Mouse (Mus musculus) layer of hippocampus, adult 8-10 months (tissue): ENCODE measurements around the gene Smdt1. TPM values are rescaled to one million over a fixed set of nuclear protein-coding genes. Genes with fewer than 3 reads are reported as not detected.
A peak's percentile ranks its signal among the peaks of the same experiment; 100 is the strongest.

Experiments used
- DNase-seq, 2 experiments: peaks; one replicate each; pipeline ENCODE4 v3.0.0; 2022; ENCODE audit warnings: low spot score in 2 of 2
- total RNA-seq, 4 experiments: library from RNA; stranded (reverse); gene quantifications; 2 replicates each; pipeline ENCODE4 v1.2.4; 2022

Smdt1 gene
- total RNA-seq = 100 to 1,000 TPM; 123 to 145 (median 138) TPM

DNA sequence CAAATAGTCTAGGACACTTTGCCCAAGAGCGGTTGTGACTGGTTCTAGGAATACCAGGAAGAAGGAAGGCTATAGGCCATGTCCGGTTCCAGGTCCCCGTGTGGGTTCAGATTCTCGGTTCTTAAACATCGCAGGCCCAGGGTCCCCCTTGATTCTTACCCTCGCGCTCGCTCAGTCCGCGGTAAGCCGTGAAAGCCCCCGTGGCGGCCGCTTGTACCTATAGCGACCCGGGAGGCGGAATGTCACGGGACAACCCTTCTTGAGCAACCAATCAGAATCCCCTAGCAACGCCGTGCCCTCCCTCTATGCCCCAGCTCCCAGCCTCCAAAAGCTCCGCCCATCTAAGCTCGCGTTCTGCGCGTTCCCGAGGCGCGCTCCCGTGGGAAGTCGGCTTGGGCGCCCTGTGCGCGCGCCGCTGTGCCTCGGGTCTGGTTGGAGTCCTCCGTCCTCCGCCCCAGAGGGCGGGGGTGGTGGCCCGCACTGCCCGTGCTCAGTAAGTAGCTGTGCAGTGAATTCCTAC is at the start of gene Smdt1, which contains the start of the genes Naga and Pheta2:
Smdt1 (plus strand) TSS at position 367 of the 520 bp plus-strand sequence.
Naga (minus strand) TSS at position 333 of the 520 bp plus-strand sequence.
Pheta2 (plus strand) TSS at position 350 of the 520 bp plus-strand sequence.
- DNase-seq = peak; percentile 90 to 92

DNA sequence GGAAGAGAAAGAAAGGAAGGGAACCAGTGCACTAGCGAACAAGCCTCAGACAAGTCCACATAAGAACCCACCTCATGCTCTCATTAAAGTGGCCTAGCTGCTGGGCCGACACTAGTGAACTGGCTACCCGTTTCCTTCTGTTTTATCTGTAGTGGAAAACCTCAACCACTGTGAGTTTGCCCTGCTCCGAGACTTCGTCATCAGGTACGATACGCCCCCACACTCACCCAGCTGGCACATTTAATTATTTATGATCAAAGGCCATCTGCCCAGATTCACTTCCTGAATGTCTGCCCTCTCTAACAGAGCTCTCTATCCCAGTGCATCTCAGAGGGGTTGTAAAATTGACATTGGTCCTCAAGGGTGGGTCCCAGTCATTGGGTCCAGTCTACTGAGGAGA is 48.5 kb upstream of the Smdt1 start:
- no peak for DNase-seq

DNA sequence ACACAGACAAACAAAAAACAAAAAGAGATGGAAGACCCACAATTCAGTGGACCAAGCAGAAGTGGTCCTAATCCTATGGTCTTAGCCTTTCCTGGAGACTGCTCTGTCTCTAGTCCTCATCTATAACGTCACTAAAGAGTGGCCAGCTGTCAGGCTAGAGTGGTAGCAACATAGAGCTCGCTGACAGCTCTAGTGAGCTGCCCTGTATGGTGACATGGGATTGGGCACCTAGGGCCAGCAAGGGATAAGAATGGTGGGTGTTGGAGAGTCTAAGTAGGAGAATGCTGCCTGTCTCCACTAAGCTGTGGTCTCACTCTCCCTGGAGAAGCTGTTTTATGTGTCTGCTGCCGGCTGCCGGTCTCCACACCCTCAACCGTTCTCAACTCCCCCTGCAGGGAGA is 45.9 kb upstream of the Smdt1 start:
- no peak for DNase-seq

DNA sequence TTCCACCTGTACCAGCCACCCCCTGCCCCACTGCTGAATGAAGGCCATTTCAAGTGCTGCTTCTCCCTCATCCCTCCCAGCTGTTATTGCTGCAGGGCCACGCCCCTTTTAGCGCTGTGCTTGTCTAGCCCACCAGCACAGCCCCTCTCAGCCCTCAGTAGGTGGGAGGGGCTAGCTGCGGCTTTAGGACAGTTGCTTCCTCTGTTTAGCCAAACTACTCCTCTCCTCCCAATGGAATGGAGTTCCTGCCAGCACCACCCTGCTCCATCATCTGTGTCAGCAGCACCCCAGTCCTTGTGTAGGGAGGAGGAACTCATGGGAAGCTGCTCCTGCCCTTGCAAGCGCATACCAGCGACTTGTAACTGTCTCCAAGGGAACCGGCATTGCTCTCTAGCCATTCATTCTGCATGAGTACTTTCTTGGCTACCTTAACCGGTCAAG is 45.5 kb upstream of the Smdt1 start:
- no peak for DNase-seq

DNA sequence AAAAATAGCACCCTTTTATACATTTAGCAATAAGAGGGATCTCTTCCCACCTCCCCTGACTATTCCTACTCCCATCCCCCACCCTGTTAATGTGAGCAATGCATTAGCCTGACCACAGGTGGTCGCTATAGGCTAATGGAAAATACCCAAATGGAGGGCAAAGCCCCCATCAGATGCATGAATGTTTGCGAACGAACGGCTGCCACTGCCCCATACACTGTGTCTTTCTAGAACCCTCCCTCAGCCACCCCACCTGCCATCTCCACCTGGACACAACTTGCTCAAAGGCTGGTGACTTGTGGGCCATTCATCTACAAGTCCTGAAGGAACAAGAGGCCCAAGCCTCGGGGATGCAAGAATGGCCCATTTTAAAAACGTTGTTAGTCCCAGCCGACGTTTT is 44.7 kb upstream of the Smdt1 start:
- no peak for DNase-seq

DNA sequence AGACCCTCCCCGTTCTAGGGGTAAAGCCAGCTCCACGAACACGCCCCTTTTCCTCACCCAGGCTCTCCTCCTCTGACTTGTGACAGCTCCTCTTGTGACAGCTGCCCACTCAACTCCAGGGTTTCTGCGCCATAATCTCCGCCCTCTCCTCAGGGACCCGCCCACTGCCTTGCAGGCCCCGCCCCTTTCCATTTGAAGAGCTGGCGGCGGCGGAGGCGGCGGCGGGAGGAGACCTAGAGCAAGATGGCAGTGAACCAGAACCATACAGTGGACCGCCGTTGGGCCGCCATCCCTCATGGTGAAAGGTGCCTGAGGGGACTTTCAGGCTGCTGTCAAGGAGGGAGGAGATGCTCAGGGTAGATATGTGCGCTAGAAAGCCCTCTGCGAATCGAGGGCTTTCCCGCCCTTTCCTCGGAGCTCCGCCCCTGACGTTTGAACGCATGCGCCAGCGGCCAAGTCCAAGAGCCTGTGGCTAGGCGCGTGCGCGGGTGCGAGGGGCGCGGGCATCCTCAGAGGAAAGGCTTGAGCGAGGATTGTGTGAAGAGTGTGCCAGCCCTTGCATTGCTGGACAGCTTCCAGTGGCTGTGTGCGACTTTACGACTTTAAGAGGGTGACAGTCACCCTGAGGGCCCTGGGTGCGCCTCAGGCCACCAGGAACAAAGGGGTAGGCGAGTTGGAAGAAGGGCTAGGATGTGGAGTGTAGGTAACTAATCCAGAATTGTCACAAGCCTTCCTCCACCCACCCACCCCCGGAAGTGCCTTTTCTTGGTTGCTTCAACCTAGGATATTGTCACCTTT is 39.8 kb upstream of the Smdt1 start, which contains the start of gene Wbp2nl:
Wbp2nl (plus strand) TSS at position 191 of the 798 bp plus-strand sequence.
- no peak for DNase-seq

DNA sequence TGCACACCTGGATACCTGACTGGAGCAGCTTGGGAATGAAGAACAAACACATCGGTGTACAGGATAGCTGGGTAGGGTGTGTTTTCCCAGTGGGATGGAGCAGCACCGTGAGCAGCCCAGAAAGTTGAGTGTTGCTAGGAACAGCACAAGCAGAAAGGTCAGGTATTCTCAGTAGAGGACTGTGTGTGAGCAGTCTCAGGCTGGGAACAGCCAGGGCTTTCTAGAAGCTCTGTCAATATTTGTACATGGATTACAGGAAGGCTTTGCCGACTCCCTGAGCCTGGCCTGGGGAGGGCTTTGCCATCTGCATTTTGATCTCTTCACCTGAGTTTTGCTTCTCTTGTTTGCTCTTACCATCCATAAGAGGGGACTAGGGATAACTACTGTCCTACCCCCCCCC is 31.7 kb upstream of the Smdt1 start:
- no peak for DNase-seq

DNA sequence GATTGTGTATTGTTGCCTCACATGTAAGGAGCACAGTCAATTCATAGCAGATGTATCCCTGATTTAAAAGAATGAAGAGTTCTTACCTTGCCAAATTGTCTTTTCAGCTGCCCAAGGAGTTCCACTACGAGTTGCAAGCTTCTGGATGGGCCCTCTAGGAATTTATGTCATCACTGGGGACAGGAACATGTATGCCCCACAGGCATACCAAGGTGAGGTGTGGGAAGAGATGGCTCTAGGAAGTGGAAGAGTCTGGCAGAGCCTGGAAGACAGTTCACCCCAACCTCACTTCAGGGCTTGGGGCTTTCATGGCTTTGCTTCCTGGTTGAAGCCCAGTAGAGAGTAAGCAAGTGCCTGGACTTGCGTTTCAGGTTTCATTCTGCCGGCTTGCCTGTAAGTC is 30.3 kb upstream of the Smdt1 start:
- DNase-seq = no peak

DNA sequence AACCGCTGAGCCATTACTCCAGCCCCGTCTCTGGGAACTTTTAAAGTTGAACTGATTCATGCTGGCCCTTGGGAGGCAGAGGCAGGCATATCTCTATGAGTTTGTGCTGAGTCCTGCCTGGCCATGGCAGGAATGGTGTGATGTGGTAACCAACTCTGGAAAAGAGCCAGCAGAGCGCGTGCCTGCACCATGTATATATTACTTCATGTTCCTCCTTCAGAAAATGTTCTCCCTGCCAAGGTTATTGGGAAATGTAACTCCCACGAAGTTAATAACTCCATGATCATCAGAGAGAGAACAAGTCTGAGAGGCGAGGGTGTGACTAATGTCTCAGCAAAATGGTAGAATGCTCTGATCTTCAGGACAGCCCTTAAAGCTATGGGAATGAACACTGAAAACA is 20.9 kb upstream of the Smdt1 start:
- DNase-seq = no peak

DNA sequence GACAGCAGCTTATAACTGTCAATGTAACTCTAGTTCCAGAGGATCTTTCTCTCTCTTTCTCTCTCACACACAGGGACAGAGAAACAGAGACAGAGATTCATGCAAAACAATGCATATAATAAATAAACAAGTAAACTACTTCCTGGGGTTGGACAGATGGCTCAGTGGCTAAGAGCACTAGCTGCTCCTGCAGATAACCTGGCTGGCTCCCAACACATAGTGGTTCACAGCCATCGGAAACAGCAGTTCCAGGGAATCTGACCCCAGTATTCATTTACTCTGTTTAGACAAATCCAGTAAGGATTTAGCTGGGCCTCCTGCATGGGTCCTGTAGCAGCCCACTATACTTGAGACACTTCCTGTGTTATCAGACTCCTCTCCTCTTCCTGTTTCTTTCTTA is 19.1 kb upstream of the Smdt1 start:
- DNase-seq = no peak

DNA sequence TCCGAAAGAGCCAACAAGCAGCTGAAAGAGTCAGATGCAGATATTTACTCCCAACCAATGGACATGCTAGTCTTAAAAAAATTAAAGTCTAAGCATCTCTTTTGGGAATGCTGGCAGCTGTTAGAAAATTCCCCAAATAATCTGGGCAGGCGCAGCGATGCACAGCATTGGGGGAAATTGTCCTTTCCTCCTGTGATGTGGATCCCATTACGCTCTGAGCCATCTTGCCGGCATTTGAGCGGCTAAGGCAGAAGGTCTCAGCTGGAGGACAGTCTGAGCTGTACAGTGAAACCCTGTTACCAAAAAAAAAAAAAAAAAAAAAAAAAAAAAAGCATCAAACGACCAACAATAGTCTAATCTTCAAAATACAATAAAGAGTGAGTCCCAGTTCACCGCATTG is 16.6 kb upstream of the Smdt1 start:
- DNase-seq = no peak

DNA sequence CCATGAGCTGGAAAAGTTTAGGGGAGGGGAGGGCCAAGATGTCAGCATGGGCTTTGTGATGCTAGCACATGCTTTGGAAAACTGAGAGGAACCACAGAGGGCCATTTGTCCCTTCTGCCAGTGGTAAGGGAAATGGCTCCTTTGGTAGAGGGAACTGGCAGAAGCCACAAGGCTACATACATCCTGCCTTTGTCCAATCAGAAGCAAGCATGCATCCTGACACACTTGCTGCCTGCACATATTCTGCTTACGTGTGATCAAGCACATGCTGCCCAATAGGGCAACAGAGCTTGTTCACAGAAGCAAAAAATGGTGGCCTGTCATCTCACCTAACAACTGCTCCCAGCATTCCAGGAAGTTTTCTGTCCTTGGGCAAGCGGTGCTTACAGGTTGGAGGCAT is 13.4 kb upstream of the Smdt1 start:
- no peak for DNase-seq

DNA sequence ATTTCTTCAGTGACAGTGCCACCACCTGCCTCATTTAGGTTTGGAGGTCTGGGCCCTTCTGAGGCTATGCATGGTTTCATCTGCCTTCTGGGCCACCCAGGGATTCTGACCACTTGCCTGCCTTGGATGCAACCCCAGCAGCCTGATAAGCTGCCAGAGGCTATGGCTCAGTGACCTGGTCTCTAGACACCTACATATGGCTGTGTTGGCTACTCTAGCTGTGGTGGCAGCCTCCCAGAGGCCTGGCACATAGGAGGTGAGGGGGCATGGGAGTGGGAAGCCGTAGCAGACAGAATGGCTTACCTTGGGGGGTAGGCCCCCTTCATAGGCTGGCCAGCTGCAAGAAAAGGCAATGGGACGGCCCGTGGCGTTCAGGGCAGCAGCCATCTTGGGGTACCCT is 3.6 kb upstream of the Smdt1 start:
- no peak for DNase-seq

DNA sequence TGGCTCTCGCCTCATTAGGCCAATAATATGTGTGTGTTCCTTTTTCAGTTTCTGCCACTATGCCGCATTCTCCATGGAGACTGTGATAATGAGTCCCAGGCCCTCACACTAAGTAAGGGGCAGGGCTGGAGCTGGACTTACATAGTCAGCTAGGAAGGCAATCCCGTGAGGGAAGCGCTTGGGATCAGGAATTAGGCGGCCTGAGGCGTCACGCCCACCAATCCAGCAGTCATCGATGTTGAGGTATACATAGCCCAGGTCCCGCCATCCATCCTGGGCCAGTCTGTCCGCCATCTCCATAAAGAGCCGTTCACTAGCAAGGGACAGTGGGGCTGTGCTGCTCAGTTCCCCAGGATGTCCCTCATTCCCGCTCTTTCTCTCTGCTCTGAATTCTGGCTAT is 2.1 kb upstream of the Smdt1 start:
- no peak for DNase-seq

DNA sequence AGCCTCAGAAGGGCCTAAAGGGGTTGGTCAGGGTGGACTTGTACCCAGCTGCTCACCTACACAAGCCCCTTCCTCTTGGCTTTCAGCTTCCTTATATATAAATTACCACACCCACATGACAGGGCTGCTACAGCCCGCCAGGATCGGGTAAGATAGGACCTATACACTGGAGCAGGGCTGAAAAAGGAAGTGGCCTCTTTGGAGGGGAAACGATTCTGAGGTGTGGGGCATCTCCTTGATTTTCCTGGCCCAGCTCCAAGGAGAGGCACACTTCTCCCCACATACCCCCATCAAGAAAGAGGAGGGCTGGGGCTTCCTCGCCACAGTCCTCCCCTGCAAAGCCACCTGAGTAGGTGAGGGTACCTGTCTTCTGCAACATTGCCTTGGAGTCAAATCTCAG is 884 bp upstream of the Smdt1 start:
- DNase-seq = no peak

DNA sequence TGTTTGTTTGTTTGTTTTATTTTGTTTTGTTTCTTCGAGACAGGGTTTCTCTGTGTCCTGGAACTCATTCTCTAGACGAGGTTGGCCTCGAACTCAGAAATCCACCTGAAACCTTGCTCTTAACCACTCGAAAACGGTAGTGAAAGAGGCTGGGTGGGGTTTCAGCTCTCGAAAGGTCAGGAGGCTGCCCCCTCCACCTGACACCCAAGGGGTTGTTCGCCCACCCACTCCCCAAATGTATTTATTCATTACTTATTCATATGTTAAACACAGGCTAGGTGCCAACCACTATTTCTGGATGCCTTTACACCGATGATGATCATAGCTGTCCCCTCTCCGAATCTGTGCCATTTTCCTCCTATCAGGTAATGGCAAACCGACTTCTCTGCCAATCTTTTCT is 391 bp downstream of the Smdt1 start:
- DNase-seq = no peak

DNA sequence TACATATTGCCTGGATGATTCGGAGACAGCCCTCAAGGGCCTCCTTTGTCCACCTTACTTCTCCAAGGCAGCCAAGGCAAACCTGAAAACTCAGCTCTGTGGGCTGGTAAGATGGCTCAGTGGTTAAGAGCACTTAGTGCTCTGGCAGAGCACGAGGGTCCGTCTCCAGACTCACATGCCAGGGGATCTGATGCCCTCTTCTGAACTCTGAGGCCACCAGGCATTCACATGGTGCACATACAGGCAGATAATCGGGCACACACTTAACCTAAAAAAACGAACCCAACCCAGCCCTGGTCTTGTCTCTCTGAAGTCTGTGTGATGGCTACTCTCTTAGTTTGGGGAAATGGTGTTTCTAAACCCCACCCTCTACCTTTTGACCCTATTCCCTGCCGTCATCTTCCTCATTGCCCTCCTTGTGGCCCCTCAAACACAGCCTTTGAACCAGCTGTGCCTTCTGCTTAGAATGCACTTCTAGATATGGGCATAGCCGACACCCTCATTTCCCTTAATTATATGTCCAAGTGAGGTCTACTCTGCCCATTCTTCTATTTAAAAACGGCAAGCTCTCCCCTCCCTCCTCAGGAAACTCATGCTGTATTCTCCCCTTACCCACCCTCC is 985 bp downstream of the Smdt1 start:
- DNase-seq = no peak

DNA sequence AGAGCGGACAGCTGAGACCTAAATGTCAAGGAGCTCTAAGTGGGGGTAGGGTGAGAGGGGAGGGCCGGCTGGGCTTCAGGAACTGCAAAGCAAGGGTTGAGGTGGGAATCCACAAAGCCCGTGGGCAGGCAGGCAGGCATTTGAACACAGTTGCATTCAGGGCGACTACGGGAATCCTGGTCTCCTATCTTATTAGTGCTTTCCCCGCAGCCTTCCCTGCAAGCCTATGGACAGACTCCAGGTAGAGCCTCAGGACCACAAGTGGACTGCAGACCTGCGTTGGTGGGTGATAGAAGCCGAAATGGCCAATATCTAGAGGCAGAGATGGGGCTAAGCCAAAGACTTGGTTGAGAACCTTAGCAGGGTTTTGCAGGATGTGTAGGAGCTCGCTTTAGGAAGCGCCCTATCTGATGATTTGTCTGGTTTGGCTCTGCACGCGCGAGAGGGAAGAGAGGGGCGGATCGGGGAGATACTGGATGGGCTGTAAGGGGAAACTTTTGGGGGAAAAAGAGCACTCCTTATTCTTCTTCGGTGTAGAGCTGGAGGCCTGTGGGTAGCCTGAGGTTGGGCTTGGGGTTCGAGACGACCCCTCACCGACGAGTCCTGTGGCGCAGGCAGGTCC is 1.8 kb downstream of the Smdt1 start:
- no peak for DNase-seq

DNA sequence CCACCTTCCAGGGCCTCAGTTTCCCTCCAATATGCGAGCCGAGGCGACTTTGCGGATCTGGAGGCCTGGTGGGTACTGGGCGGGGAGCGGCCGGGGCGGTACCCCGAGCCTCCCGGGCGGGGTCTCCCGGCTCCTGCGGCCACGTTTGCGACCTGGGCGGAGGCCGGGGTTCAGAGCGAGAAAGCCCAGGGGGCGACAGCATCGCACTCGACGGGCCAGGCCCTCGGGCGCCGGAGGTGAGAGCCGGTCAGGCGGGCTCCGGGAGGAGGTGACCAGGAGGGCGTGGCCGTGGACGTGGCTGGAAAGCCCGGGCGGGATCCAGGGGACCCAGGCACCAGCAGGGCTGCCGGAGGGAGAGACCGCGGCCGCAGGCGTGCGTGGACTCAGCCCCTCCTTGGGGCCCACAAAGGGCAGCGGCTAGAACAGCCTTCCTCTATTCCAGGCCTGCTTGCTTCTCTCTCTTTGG is 2.3 kb downstream of the Smdt1 start:
- no peak for DNase-seq

DNA sequence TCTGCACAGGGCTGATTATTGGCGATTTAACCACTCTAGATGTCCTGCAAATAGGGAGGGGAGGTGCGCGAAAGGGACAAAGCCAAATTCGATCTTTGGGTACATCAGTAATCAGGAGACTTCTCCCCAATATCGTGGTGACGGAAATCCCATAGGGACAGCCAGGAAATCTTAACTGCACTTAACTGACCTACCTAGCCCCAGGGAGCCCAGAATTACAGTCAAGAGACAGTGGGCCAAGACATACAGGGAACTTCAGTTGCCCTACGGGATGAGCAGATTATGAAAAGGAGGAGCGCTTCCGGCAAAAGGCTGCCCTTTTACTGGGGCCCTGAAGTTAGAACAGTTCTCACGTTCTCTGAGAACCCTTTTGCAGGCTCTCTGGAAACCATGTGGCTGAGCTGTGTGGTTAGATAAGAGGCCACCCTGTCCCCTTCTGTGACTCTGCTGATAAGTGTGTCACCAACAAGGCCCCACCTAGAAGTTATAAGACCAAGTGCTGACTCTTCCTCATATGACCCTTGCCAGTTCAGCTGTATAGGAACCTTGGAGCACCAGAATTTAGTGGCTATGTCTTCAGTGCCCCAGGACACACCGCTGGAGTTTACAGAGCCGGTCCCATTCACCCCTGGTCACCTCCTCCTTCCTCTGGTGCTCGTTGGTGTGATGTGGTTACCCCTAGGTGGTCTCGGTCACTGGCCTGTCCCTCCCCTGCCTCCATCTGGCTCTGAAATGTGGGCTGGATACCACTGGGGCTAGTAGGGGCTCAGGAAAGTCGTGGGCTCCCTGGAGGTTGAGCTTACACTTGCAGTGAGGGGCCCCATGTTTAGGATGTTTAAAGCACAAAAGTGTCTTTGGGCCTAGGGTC is 3.1 kb downstream of the Smdt1 start:
- no peak for DNase-seq

DNA sequence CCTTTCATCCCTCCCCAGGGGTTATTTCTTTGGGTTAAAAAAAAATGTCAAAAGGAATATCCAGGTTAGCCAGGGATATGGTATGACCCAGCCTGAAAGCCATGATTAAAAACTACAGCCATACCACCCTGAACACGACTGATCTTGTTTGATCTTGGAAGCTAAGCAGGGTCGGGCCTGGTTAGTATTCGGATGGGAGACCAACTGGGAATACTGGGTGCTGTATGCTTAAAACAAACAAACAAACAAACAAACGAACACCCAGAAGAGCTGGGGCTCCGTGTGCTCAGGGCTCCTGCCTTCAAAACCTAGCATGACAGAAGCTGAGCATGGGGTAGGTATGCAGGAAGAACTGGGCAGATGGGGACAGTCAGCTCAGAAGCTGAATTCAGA is 3.8 kb downstream of the Smdt1 start:
- DNase-seq = no peak
